Mouse (Mus musculus): ENCODE data around the gene Eif2s2. TPM values are rescaled to one million over a fixed set of nuclear protein-coding genes. Genes with fewer than 3 reads are reported as not detected.

Eif2s2 gene
- 146 and 183 TPM in 2 replicates for polyA plus RNA-seq (2014; fragmentation: Nextera tagmentation; extraction: Ambion mirVana)

- Histone ChIP-seq H3K4me1 (ENCODE audit: control insufficient read depth, insufficient read depth, low read length) (no peaks in the 10 kb centered on the region), H3K9me3 (replicated peaks; ENCODE audit: control insufficient read depth, low read length) (no peaks in the 10 kb centered on the region), H3K4me2 (ENCODE audit: low read depth, low read length) (peak within 1 kb of the TSS; percentile 60), H3K27me3 (ENCODE audit: control insufficient read depth, insufficient read depth, low read length) (no peaks in the 10 kb centered on the region), H3K9ac (replicated peaks; ENCODE audit: low read length) (peak within 1 kb of the TSS; percentile 78), H3K4me3 (ENCODE audit: low read depth, low read length) (peak within 1 kb of the TSS; percentile 90), H3K27ac (replicated peaks; ENCODE audit: low read depth, low read length) (peak within 1 kb of the TSS; percentile 65), H3K36me3 (replicated peaks; ENCODE audit: control insufficient read depth, insufficient read depth, low read depth, low read length) (no peaks in the 10 kb centered on the region)
- under 1% methylated on average over 75 of the region's 75 CpGs for WGBS
- peak; percentile 96 for ATAC-seq (replicated peaks; ENCODE audit: insufficient number of reproducible peaks, low FRiP score, low TSS enrichment, low read depth)
- DNase-seq (ENCODE audit: low spot score): peak; percentile 99
These were observed at the start of gene Eif2s2 for GRCm38 (mm10) chr2:154892201-154893044. TSS of gene Eif2s2 (minus strand) at chr2:154892935.

DNA sequence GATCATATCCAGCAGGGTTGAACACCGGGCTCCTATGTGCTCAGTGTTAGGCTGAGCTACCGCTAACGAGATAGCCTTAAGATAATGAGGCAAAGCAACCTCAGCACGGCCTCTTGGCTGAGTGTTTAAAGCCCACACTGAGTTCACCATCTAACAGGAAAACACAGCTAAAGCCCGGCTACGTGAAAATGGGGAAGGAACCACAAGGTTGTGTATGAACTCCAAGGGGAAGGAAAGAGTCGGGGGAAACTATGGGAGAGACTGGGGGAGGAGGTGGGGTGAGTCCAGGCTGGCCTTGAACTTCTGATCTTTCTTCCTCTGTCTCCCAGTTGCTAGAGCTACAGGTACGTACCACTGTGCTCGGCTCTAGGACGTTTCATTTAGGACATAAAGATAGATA is 49.2 kb upstream of the Eif2s2 start:
- no peak for ATAC-seq (replicated peaks; ENCODE audit: insufficient number of reproducible peaks, low FRiP score, low TSS enrichment, low read depth)
- Histone ChIP-seq H3K9me3 (replicated peaks; ENCODE audit: control insufficient read depth, low read length) (no peaks in the 10 kb centered on the region), H3K27me3 (ENCODE audit: control insufficient read depth, insufficient read depth, low read length) (no peaks in the 10 kb centered on the region), H3K4me1 (ENCODE audit: control insufficient read depth, insufficient read depth, low read length) (no peaks in the 10 kb centered on the region), H3K27ac (replicated peaks; ENCODE audit: low read depth, low read length) (no peak overlapping the region), H3K4me2 (ENCODE audit: low read depth, low read length) (no peak overlapping the region), H3K4me3 (ENCODE audit: low read depth, low read length) (no peak overlapping the region), H3K9ac (replicated peaks; ENCODE audit: low read length) (no peak overlapping the region), H3K36me3 (replicated peaks; ENCODE audit: control insufficient read depth, insufficient read depth, low read depth, low read length) (no peaks in the 10 kb centered on the region)
- DNase-seq (ENCODE audit: low spot score): no peak
- WGBS: 49% methylated on average over 10 of the region's 10 CpGs

- no peaks in the 10 kb centered on the region for H3K27me3 ChIP-seq (ENCODE audit: control insufficient read depth, insufficient read depth, low read length)
- WGBS: 88% methylated on average over 8 of the region's 8 CpGs
- H3K4me1 ChIP-seq (ENCODE audit: control insufficient read depth, insufficient read depth, low read length): no peaks in the 10 kb centered on the region
- no peaks in the 10 kb centered on the region for H3K9me3 ChIP-seq (replicated peaks; ENCODE audit: control insufficient read depth, low read length)
- H3K36me3 ChIP-seq (replicated peaks; ENCODE audit: control insufficient read depth, insufficient read depth, low read depth, low read length): no peaks in the 10 kb centered on the region
- H3K27ac ChIP-seq (replicated peaks; ENCODE audit: low read depth, low read length): no peak overlapping the region
- no peak overlapping the region for H3K9ac ChIP-seq (replicated peaks; ENCODE audit: low read length)
- DNase-seq (ENCODE audit: low spot score) (no peak), ATAC-seq (replicated peaks; ENCODE audit: insufficient number of reproducible peaks, low FRiP score, low TSS enrichment, low read depth) (no peak)
- no peak overlapping the region for H3K4me3 ChIP-seq (ENCODE audit: low read depth, low read length)
- H3K4me2 ChIP-seq (ENCODE audit: low read depth, low read length): no peak overlapping the region
These were observed 45.0 kb upstream of the Eif2s2 start for GRCm38 (mm10) chr2:154937547-154938390.

GRCm38 (mm10) chr2:154936536-154937155 is 43.9 kb upstream of the Eif2s2 start:
- Histone ChIP-seq H3K27ac (replicated peaks; ENCODE audit: low read depth, low read length) (no peak overlapping the region), H3K36me3 (replicated peaks; ENCODE audit: control insufficient read depth, insufficient read depth, low read depth, low read length) (no peaks in the 10 kb centered on the region), H3K27me3 (ENCODE audit: control insufficient read depth, insufficient read depth, low read length) (no peaks in the 10 kb centered on the region), H3K9me3 (replicated peaks; ENCODE audit: control insufficient read depth, low read length) (no peaks in the 10 kb centered on the region), H3K4me2 (ENCODE audit: low read depth, low read length) (no peak overlapping the region), H3K4me1 (ENCODE audit: control insufficient read depth, insufficient read depth, low read length) (no peaks in the 10 kb centered on the region), H3K9ac (replicated peaks; ENCODE audit: low read length) (no peak overlapping the region), H3K4me3 (ENCODE audit: low read depth, low read length) (no peak overlapping the region)
- 80% methylated on average over 11 of the region's 11 CpGs for WGBS
- no peak for ATAC-seq (replicated peaks; ENCODE audit: insufficient number of reproducible peaks, low FRiP score, low TSS enrichment, low read depth)
- DNase-seq (ENCODE audit: low spot score): no peak

DNA sequence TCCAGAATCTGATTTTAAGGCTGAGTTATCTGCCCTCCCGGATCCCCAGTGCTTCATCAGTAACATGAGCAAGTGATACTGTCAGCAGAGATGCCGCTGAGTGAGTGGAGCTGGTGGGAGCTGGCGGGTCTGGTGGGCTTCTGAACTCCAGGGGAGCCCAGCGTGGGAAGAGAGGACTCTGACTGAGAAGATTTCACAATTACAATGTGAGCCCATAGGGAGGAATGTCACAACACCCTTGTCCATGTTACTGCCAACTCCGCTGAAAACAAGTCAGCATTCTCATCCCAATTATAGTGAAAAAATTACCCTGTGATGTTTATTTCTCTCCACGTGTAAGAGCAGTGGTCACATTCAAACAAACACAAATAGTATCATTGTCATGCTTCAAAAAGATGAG is 43.4 kb upstream of the Eif2s2 start:
- H3K36me3 ChIP-seq (replicated peaks; ENCODE audit: control insufficient read depth, insufficient read depth, low read depth, low read length): no peaks in the 10 kb centered on the region
- no peak overlapping the region for H3K9ac ChIP-seq (replicated peaks; ENCODE audit: low read length)
- H3K4me2 ChIP-seq (ENCODE audit: low read depth, low read length): no peak overlapping the region
- H3K27ac ChIP-seq (replicated peaks; ENCODE audit: low read depth, low read length): no peak overlapping the region
- H3K4me3 ChIP-seq (ENCODE audit: low read depth, low read length): no peak overlapping the region
- no peak for ATAC-seq (replicated peaks; ENCODE audit: insufficient number of reproducible peaks, low FRiP score, low TSS enrichment, low read depth)
- no peaks in the 10 kb centered on the region for H3K27me3 ChIP-seq (ENCODE audit: control insufficient read depth, insufficient read depth, low read length)
- 67% methylated on average over 6 of the region's 6 CpGs for WGBS
- H3K9me3 ChIP-seq (replicated peaks; ENCODE audit: control insufficient read depth, low read length): no peaks in the 10 kb centered on the region
- H3K4me1 ChIP-seq (ENCODE audit: control insufficient read depth, insufficient read depth, low read length): no peaks in the 10 kb centered on the region
- DNase-seq (ENCODE audit: low spot score): no peak

DNA sequence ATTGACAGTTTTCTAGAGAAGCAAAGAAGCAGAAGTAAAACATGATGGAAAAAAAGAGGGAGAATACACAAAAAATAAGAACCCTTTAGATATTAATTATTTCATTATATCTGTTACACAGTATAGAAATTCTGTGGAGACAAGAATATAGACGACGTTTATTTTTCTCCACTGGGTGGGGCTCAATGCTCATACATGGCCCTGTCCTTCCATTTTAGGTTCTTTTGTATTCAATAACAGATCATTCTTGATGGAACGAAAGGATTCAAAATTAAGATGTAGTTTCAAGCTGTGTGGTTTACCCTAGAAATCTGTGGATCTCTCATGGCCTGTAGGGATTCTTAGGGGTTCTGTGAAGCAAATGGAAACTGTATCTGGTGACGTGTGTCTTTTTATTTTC is 41.1 kb upstream of the Eif2s2 start:
- Histone ChIP-seq H3K4me1 (ENCODE audit: control insufficient read depth, insufficient read depth, low read length) (no peaks in the 10 kb centered on the region), H3K9me3 (replicated peaks; ENCODE audit: control insufficient read depth, low read length) (no peaks in the 10 kb centered on the region), H3K9ac (replicated peaks; ENCODE audit: low read length) (no peak overlapping the region), H3K36me3 (replicated peaks; ENCODE audit: control insufficient read depth, insufficient read depth, low read depth, low read length) (no peaks in the 10 kb centered on the region), H3K4me2 (ENCODE audit: low read depth, low read length) (no peak overlapping the region), H3K27ac (replicated peaks; ENCODE audit: low read depth, low read length) (no peak overlapping the region), H3K4me3 (ENCODE audit: low read depth, low read length) (no peak overlapping the region), H3K27me3 (ENCODE audit: control insufficient read depth, insufficient read depth, low read length) (no peaks in the 10 kb centered on the region)
- ATAC-seq (replicated peaks; ENCODE audit: insufficient number of reproducible peaks, low FRiP score, low TSS enrichment, low read depth) (no peak), DNase-seq (ENCODE audit: low spot score) (peak; percentile 60)
- 65% methylated on average over 4 of the region's 4 CpGs for WGBS

- Histone ChIP-seq H3K4me3 (ENCODE audit: low read depth, low read length) (no peak overlapping the region), H3K9me3 (replicated peaks; ENCODE audit: control insufficient read depth, low read length) (no peaks in the 10 kb centered on the region), H3K9ac (replicated peaks; ENCODE audit: low read length) (no peak overlapping the region; the same call in 1 of the 2 replicates), H3K27ac (replicated peaks; ENCODE audit: low read depth, low read length) (no peak overlapping the region), H3K4me2 (ENCODE audit: low read depth, low read length) (no peak overlapping the region), H3K36me3 (replicated peaks; ENCODE audit: control insufficient read depth, insufficient read depth, low read depth, low read length) (no peaks in the 10 kb centered on the region), H3K27me3 (ENCODE audit: control insufficient read depth, insufficient read depth, low read length) (no peaks in the 10 kb centered on the region), H3K4me1 (ENCODE audit: control insufficient read depth, insufficient read depth, low read length) (no peaks in the 10 kb centered on the region)
- 17% methylated on average over 2 of the region's 2 CpGs for WGBS
- ATAC-seq (replicated peaks; ENCODE audit: insufficient number of reproducible peaks, low FRiP score, low TSS enrichment, low read depth) (0 out of 2 replicates have a peak, but pooled peaks have one; percentile 29), DNase-seq (ENCODE audit: low spot score) (no peak)
These were observed 35.6 kb upstream of the Eif2s2 start for GRCm38 (mm10) chr2:154928298-154928697.
